Mouse (Mus musculus) liver, adult 2 months (tissue): ENCODE results near the gene Krt36.

ENCODE experiments used
- CTCF ChIP-seq: fragments of 200-500 bp; IDR thresholded peaks from 2 replicates; pipeline ENCODE4 v1.5.1; 2011; ENCODE audit warnings: low read depth, low read length, control low read depth
- POLR2A ChIP-seq: fragments of 200-500 bp; IDR thresholded peaks from 2 replicates; pipeline ENCODE4 v1.6.1; 2011; ENCODE audit warnings: low read length, control low read depth; ENCODE audit not compliant: insufficient read depth; ENCODE audit errors: extremely low read depth

DNA sequence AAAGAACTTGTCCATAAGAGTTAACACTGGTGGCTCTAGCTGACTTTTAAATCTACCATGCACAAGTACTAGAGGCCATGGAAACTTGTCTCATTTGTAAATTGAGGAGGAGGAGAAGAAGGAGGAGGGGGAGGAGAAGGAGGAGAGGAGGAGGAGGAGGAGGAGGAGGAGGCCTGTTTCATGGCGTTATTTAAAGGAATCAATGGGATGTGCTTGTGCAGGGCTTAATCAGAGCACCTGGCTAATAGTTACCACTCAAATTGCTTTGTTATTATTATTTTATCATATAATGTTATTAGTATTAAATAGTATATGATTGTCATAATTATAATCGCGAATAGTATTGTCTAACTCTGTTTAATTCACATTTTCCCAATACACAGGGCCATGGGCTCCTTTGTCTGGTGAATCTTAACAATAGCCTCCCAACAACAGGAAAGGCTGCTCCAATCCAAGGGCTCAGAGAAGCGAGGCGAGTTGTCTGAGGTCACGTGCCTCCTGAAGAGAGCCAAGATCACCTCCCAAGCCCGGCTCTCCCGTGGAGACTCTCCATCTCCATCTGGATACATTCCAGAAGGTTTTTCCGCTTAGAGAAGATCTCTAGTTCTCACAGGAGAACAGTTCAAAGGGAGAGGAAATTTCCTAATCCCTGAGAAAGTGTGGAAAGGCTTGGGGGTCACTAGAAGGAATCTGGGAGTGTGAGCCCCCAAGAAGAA, 43.3 kb upstream of the Krt36 start, which contains the start of gene Krt19:
- TF ChIP-seq CTCF (no peak), POLR2A (no peak)
